Mouse (Mus musculus) mature B cell (primary cell): Measurements from ENCODE around the gene Ccdc73.

Experiments used
- in situ Hi-C: fragments of 300-500 bp; cut with MboI; formaldehyde crosslinking; loops from 2 replicates; pipeline ENCODE4 v1.14.3; 2019

Ccdc73 gene

DNA sequence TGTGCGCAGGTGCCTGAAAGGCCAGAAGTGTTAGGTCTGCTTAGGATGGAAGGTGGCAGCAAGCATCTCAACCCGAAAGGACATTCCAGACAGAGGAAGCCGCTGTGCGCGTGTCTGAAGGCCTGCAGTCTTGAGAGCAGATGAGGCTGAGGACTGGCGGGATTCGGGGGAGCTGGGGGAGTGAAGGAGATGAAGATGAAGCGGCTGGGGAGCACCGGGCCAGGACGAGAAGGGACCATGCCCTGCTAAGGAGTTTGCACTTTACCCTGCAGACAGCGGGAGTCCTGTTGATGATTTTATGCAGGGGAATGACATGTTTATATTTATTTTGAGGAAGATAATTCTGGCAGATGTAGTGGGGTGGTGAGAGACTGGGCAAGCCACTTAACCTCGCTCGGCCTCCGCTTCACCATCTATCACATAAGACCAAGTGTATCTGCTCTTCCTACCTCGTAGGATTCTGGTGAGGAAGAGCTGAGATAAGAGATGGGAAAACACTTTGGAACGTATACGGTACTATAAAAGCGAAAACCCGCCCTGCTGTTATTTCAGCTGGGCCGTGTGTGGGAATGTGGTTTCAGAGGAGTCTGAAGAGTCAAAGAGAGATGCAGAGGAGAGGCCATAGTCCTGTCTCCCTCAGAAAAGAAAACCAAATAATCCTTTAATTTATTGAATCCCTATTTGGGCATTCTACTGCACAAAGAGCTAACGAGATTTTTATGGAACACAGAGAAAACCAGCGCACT is 159.5 kb downstream of the Ccdc73 start:
- in situ Hi-C loops: no loop called here

DNA sequence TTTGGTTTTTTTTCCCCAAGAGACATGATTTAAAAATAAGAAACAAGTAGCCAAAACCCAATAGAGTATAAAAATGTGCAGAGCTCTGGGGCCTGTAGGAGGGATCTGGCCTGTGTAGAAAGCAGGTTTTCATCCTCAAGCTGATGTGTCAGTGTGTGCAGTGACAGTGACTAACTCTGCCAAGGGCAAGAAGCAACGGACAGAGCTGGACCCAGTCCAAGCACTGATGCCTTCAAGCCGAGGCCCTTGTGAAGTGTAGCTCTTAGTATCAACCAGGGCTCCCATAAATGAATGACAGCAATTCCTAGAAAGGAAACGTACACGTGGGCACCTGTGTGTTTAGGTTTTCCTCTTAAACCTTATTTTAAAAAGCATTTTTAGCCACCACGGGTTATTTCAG is 161.2 kb downstream of the Ccdc73 start:
- in situ Hi-C loops: no loop called here

DNA sequence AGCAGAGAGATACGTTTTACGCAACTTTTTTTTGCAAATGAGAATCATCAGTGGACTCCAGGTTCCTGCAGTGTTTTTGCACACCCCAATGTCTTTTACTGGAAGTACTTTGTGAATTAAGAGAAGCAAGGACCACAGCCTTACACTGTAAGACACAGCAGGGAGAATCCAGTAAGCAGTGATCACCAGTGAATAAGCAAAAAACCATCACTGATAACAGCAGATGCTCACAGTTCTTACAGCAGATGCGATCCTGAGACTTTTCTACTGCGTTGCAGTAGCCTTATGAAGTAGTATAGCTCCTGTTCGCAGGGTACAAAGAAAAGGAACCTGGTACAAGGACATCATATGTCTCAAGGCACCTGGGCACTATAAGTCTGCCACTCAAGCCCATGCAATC is 162.9 kb downstream of the Ccdc73 start:
- in situ Hi-C loops: no loop called here

DNA sequence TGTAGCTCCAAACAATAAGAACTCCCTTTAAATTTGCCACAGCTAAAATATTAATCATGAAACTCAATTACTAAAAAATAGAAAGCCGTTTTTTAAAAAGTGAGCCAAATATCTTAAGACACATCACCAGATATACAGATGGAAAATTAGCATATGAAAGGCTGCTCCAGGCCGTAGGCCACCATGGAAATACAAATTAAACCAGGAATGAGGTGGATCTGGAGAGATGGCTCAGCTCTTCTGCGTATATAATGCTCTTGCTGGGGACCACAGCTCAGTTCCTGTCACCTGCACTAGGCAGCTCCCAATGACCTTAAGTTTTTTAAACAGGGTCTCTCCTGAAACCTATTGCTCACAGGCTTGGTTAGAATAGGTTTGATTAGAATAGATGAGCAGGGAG is 166.5 kb downstream of the Ccdc73 start:
- in situ Hi-C loops: no loop called here

DNA sequence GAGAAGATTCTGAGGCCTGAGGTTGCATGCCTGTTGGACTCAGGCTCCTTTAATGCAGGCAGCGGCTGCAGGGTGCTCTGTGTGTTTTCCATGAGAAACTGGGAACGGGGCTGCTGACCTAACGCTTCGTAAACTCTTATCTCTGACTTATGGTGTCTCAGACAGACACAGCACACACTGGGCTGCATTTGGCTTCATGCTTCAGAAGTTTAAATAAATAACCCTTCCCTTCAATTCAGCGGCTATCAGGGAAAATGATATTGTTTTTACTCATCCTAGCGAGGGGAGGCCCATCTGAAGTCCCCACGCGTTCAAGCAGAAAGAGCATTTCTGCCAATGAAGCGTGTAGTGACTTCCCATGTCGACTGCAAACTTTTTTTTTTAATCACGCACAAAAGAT is 168.4 kb downstream of the Ccdc73 start:
- in situ Hi-C loops: no loop called here

DNA sequence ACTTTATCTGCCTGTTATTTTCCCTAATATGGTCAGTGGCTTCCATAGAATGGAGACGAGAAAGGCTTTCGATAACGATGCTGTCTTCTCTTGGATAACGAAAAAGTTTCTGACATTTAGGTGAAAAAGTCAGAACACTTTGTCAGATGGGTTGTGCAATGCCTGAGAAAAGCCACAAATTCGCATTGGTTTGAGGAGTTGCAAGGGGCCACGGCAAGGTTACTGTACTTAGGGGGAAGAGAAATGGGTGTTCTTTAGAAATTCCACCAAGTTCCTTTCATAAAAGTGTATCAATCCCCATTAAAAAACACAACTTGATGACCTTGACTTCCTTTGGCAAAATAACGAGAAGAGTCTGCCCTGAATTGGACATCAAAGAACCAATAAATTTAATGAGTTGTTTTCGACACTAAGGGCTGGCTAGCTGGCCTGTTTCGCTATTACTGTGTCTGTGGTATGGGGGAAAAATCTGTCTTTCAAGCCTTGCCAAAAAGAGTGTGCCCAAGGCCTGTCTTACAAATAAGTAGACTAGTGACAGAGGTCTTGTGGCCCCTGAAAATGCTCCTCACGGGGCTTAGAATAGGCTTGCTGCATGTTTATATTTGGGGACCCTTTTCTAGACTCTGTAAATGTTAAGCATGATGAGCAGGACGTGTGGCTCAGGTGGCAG is 168.9 kb downstream of the Ccdc73 start:
- in situ Hi-C loops: no loop called here

DNA sequence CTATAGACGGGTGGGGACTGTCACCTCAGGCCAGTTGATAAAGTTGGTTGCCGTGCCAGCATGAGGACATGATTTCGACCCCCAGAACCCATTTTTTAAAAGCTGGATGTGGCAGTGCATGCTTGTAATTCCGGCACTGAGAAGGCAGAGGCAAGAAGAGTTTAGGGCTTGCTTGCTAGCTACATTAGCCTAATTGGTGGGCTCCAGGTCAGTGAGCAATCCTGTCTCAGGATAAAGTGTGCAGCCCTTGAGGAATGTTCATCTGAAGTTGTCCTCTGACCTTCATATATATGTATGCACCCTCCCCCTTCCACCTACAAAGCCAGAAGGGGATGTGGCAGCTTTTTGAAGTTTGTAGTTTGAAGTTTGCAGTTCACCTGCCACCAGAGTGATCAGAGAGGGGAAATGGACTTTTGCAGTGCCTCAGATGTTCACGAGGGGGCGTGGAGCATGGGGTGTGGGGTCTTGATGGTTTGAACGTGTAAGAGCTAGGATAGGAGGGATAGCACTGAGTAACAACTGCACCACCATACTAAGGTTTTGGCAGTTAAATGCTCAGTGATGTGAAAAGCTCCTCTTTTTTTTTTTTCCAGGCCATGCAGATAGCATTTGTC is 170.5 kb downstream of the Ccdc73 start:
- in situ Hi-C loops: no loop called here

DNA sequence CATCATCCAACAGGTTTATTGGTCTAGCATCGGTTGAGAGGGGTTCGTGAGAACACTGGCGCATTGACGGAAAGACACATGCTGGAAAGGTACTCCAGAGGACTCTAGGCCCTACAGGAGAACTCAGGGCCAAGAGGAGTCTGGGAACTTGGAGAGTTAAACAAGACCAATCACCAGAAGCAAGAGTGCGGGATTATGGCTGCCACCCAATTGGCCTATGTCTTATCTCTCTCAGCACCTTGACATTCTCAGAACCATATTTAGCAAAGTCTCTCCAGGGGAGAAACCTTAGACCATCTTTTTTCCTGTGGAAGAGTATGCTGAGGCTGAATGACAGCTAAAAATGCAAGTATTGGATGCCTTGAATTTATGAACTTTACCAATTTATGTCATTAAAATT is 171.3 kb downstream of the Ccdc73 start:
- in situ Hi-C loops: no loop called here

DNA sequence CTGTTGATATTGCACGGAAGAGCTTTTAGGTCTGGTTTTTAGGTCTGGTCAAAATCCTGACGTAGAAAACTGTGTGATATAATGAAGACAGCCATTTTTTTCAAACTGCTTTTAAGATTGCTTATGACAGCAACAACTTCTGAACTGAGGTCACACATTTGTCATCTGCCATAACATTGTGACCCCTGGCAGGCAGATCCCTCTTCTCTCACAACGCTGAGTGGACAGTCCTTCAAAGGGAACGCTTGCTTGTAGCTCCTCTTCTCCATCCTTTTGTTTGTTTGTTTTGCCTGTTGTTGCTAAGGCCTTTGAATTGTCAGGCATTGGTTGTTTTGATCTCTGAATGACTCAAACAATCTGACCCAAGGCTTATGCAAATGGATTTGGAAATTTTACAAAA is 173.3 kb downstream of the Ccdc73 start:
- in situ Hi-C loops: no loop called here

DNA sequence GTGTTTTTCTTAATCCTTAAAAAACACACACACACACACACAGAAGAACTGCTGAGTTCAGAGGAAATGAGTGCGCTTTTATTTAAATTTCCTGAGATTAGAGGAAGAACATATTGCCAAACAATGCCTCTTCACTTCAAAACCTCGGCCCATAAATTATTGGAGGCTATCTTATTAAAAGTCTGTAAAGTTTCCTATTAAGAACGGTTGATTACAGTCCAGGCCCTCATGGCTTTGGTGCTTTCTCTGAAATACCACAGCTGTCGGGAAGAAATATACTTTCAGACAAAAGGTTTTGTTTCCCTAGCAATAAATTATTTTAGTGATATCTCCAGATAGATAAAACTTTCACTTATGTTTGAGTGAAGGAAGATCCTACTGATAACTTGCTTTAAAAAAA is 175.5 kb downstream of the Ccdc73 start:
- in situ Hi-C loops: no loop called here

DNA sequence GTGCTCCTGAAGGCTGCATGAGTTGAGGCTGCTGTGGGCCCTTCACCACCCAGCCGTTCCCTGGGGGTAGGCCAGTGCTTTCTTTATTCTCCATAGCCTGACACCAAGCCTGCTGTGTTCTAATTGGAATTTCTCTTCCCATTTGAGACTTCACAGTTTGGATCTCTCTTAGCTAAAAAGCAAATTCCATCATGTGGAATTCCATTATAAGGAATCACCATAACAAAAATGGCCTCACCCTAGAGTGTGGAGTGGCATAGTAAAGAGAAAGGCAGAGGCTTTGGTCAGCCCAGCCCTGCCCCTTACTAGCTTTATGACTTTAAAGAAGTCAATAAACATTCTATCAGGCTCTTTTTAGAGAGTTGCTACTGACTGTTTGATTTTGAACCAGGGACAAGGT is 180.7 kb downstream of the Ccdc73 start:
- in situ Hi-C loops: no loop called here

DNA sequence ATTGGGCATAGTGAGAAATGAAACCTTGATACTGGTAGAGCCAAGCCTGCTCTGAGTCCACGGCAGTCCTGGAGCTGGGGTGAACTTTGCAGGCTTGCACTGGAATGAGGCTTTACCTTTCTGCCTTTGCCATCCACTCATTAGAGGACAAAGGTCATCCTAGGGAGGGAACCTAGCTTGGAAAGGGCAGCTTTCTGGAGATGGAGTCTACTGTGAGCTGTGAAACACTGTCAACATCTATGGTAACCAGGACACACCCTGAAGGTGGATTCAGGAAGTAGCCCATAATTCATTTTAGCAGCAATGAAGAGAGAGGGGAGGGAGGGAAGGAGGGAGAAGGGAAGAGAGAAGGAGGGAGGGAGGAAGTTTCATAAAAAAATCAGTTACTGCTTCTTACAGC is 187.9 kb downstream of the Ccdc73 start:
- in situ Hi-C loops: no loop called here

DNA sequence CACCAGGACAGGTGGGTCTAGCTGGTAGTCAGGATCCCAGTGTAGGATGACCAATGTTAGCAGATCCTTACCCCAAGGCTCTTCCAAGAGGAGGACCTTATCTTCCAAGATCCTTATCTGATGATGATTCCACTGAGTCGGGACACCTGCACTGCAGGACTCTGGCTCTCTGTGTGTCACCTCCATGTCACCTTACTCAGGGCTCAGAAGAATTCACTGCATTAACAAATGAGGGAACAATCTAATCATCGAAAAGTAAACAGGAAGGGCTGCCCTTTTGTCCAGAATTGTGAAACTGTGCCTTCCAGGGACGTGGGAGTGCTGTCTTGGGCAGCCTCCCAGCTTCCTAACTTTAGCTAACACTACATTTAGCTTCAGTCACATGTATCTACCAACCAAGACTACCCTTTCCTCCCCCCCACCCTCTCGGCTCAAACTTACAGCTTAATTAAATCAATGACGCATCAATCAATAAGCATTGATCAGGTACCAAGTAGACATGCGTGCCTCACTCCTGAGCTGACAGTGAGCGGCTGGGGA is 191.0 kb downstream of the Ccdc73 start:
- in situ Hi-C loops: no loop called here

DNA sequence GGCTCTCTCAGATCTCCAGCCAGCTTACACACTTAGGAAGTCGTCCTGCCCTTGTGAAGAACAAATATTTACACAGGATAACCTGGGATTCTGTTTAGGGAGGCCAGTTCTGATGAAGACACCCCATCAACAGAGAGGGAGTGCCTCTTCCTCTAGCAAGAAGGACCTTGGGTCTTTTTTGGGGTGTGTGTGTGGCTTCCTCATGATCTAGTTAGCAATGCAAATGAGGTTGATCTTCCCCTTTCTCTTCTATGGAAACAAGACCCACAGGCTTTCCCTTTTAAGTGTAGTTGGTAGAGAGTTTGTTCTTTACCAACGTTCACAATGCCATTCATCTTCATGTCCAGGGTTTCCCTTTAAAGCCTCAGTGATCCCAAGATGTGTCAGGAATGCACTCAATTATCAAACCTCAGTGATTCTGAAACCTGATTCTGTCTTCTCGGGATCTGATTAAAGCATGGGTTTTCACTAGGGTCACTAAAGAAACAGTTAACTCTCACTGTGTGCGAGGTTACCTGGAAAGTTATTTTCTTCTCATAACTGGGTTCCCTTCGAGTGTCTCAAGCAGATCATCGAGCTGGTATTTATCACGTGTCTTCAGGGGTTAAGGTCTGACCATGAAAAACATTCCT is 195.3 kb downstream of the Ccdc73 start:
- in situ Hi-C loops: no loop called here
